Mouse (Mus musculus): Measurements from ENCODE around the gene Gm4559. TPM values are rescaled to one million over a fixed set of nuclear protein-coding genes. Genes with fewer than 3 reads are reported as not detected.
"Not testable (repeated sequence)": the region's sequence is repeated elsewhere in the genome, so short reads cannot be mapped to it uniquely, and the experiment has no call there.

The Gm4559 gene
- total RNA-seq, 1 experiment from 2014 or later = not detected

- peak; percentile 59 for ATAC-seq (replicated peaks; ENCODE audit: insufficient number of reproducible peaks, low FRiP score, low TSS enrichment, poor library complexity, severe bottlenecking)
Observed at GRCm38 (mm10) chr7:142284023-142284591, 9.9 kb upstream of the Gm4559 start.

GRCm38 (mm10) chr7:142282847-142283246, 8.7 kb upstream of the Gm4559 start:
- ATAC-seq (replicated peaks; ENCODE audit: insufficient number of reproducible peaks, low FRiP score, low TSS enrichment, poor library complexity, severe bottlenecking) = not testable (repeated sequence)

- not testable (repeated sequence) for ATAC-seq (replicated peaks; ENCODE audit: insufficient number of reproducible peaks, low FRiP score, low TSS enrichment, poor library complexity, severe bottlenecking)
Observed at GRCm38 (mm10) chr7:142279291-142279690, 5.1 kb upstream of the Gm4559 start.

GRCm38 (mm10) chr7:142278183-142278582, 4.0 kb upstream of the Gm4559 start:
- peak; percentile 74 for ATAC-seq (replicated peaks; ENCODE audit: insufficient number of reproducible peaks, low FRiP score, low TSS enrichment, poor library complexity, severe bottlenecking)

GRCm38 (mm10) chr7:142258254-142258653, 15.9 kb downstream of the Gm4559 start, which contains the start of gene Gm2431:
Gm2431 (minus strand) TSS chr7:142258354.
- ATAC-seq (replicated peaks; ENCODE audit: insufficient number of reproducible peaks, low FRiP score, low TSS enrichment, poor library complexity, severe bottlenecking) = not testable (repeated sequence)

GRCm38 (mm10) chr7:142255517-142255916, 18.6 kb downstream of the Gm4559 start:
- ATAC-seq (replicated peaks; ENCODE audit: insufficient number of reproducible peaks, low FRiP score, low TSS enrichment, poor library complexity, severe bottlenecking) = peak; percentile 61; the same call in 1 of the 2 replicates

GRCm38 (mm10) chr7:142249824-142250223, 24.3 kb downstream of the Gm4559 start:
- no peak for ATAC-seq (replicated peaks; ENCODE audit: insufficient number of reproducible peaks, low FRiP score, low TSS enrichment, poor library complexity, severe bottlenecking)

- ATAC-seq (replicated peaks; ENCODE audit: insufficient number of reproducible peaks, low FRiP score, low TSS enrichment, poor library complexity, severe bottlenecking) = no peak
Observed at GRCm38 (mm10) chr7:142240978-142241377, 33.2 kb downstream of the Gm4559 start, which contains the start of gene Gm40460. Gm40460 (minus strand) TSS chr7:142241078.

- ATAC-seq (replicated peaks; ENCODE audit: insufficient number of reproducible peaks, low FRiP score, low TSS enrichment, poor library complexity, severe bottlenecking) = no peak
Observed at GRCm38 (mm10) chr7:142231540-142231939, 42.6 kb downstream of the Gm4559 start.

- not testable (repeated sequence) for ATAC-seq (replicated peaks; ENCODE audit: insufficient number of reproducible peaks, low FRiP score, low TSS enrichment, poor library complexity, severe bottlenecking)
Observed at GRCm38 (mm10) chr7:142229871-142230270, 44.3 kb downstream of the Gm4559 start, which contains the start of gene Krtap5-5. Krtap5-5 (minus strand) TSS chr7:142229971.

GRCm38 (mm10) chr7:142224518-142224917, 49.6 kb downstream of the Gm4559 start:
- no peak for ATAC-seq (replicated peaks; ENCODE audit: insufficient number of reproducible peaks, low FRiP score, low TSS enrichment, poor library complexity, severe bottlenecking)

Other genes with a start within 250 kb of the Gm4559 start
- 38.5 to 50.0 TPM (median 45.2 TPM) in 3 replicates for gene Mob2, start 213.3 kb downstream of the Gm4559 start, total RNA-seq (2017)
- gene Dusp8, start 178.5 kb downstream of the Gm4559 start, total RNA-seq (2017) = 0.29 to 1.4 TPM in 2 of 3 replicates, not detected in the other
- gene Gm45618, start 153.6 kb downstream of the Gm4559 start, total RNA-seq (2017) = not detected in 3 replicates
- not detected in 3 replicates for gene Gm39115, start 138.3 kb downstream of the Gm4559 start, total RNA-seq (2017)
- gene Gm45337, start 129.8 kb downstream of the Gm4559 start, total RNA-seq (2017) = not detected in 3 replicates
- gene Gm29735, start 117.2 kb downstream of the Gm4559 start, total RNA-seq (2017) = not detected in 3 replicates
- not detected in 3 replicates for gene Gm4553, start 108.6 kb downstream of the Gm4559 start, total RNA-seq (2017)
- not detected in 3 replicates for gene Krtap5-2, start 98.4 kb downstream of the Gm4559 start, total RNA-seq (2017)
- not detected in 3 replicates for gene Gm10153, start 84.0 kb downstream of the Gm4559 start, total RNA-seq (2017)
- not detected in 3 replicates for gene Krtap5-3, start 73.0 kb downstream of the Gm4559 start, total RNA-seq (2017)
- gene Gm7579, start 62.5 kb downstream of the Gm4559 start, total RNA-seq (2017) = not detected in 3 replicates
- gene Krtap5-5, start 44.4 kb downstream of the Gm4559 start, total RNA-seq (2017) = not detected in 3 replicates
- not detected in 3 replicates for gene Gm40460, start 33.3 kb downstream of the Gm4559 start, total RNA-seq (2017)
- not detected in 3 replicates for gene Gm2431, start 16.0 kb downstream of the Gm4559 start, total RNA-seq (2017)
- not detected in 3 replicates for gene Krtap5-1, start 22.8 kb upstream of the Gm4559 start, total RNA-seq (2017)
- gene Krtap5-4, start 29.2 kb upstream of the Gm4559 start, total RNA-seq (2017) = not detected in 3 replicates
- 10.2 to 46.5 TPM (median 13.9 TPM) in 3 replicates for gene Ifitm10, start 99.4 kb upstream of the Gm4559 start, total RNA-seq (2017)
- 242 to 452 TPM (median 290 TPM) in 3 replicates for gene Gm49369, start 108.3 kb upstream of the Gm4559 start, total RNA-seq (2017)
- gene Ctsd, start 113.7 kb upstream of the Gm4559 start, total RNA-seq (2017) = 304 to 518 TPM (median 326 TPM) in 3 replicates
- gene Syt8, start 160.5 kb upstream of the Gm4559 start, total RNA-seq (2017) = not detected in 3 replicates
- 7.5 to 20.6 TPM (median 11.3 TPM) in 3 replicates for gene Tnni2, start 167.4 kb upstream of the Gm4559 start, total RNA-seq (2017)
- 1,011 to 1,374 TPM (median 1,247 TPM) in 3 replicates for gene Lsp1, start 186.4 kb upstream of the Gm4559 start, total RNA-seq (2017)
- 13.6 to 16.7 TPM (median 15.5 TPM) in 3 replicates for gene Tnnt3, start 224.5 kb upstream of the Gm4559 start, total RNA-seq (2017)

Measured in monocyte, adult 5-6 weeks (primary cell).